Mouse (Mus musculus) brain, embryonic 14.5 days (tissue): ENCODE results near the gene Cnbp.

Experiments used
- CTCF ChIP-seq: fragments of 200-500 bp; IDR thresholded peaks from 2 replicates; pipeline ENCODE4 v1.5.1; 2012; ENCODE audit warnings: inconsistent platforms, mild to moderate bottlenecking, moderate library complexity, borderline replicate concordance; ENCODE audit not compliant: insufficient read depth, insufficient read length; ENCODE audit errors: extremely low read depth
- POLR2A ChIP-seq: fragments of 200-500 bp; IDR thresholded peaks from 2 replicates; pipeline ENCODE4 v1.6.1; 2012; ENCODE audit warnings: mild to moderate bottlenecking, inconsistent platforms, borderline replicate concordance; ENCODE audit not compliant: poor library complexity, insufficient read depth, insufficient read length, severe bottlenecking; ENCODE audit errors: extremely low read depth

GRCm38 (mm10) chr6:87799576-87799975 lies 51.3 kb downstream of the Cnbp start:
- TF ChIP-seq POLR2A (no peak), CTCF (no peak)
